Comparison of ENCODE assay signal across 8 mouse cellular contexts in genomic region chr12:96311137-96311536, GRCm38 (mm10).
DNase-seq lines count a peak whose midpoint lies in the region; ATAC-seq and TF ChIP-seq lines count a peak whose summit lies in the region.

No protein-coding gene starts in this region.

- no peaks in the 10 kb centered on the region for H3K27me3 ChIP-seq in testis, adult 2 months (ENCODE audit: control insufficient read depth, insufficient read depth, low read length)

- H3K4me1 ChIP-seq in testis, adult 2 months (ENCODE audit: control insufficient read depth, insufficient read depth, low read length), result no peaks in the 10 kb centered on the region

- ATAC-seq in inflammation-experienced regulatory T-cells, adult 6 months, result no peak

- no peak overlapping the region for H3K27ac ChIP-seq in gastrocnemius, adult 2 months
- no peak overlapping the region for H3K27ac ChIP-seq in testis, adult 2 months (ENCODE audit: control insufficient read depth, insufficient read depth, low read depth, low read length)

- intact Hi-C loops in gastrocnemius, adult 2 months (cut with DNase I), result no loop called here

- peak; percentile 66 for TF ChIP-seq CTCF in gastrocnemius, adult 2 months (IDR thresholded peaks at IDR 0.05)
- TF ChIP-seq CTCF in testis, adult 2 months (IDR thresholded peaks at IDR 0.05; ENCODE audit: control insufficient read depth, insufficient read depth, insufficient replicate concordance, low read depth, low read length), result peak; percentile 47; the same call in 1 of the 2 replicates

- peak; percentile 31 for DNase-seq in gastrocnemius, adult 2 months
- DNase-seq in gastrocnemius, postnatal 25 days, result no peak
- no peak for DNase-seq in testis, postnatal 14 days (ENCODE audit: low spot score)
- peak; percentile 29 to 59 for DNase-seq in cerebellum, postnatal 25 days
- peak; percentile 73 for DNase-seq in heart, postnatal 4 days
- peak; percentile 21 for DNase-seq in lung, postnatal 14 days

- no peaks in the 10 kb centered on the region for H3K36me3 ChIP-seq in testis, adult 2 months (ENCODE audit: control insufficient read depth, insufficient read depth, low read length)

- no peak for TF ChIP-seq POLR2A in testis, adult 2 months (IDR thresholded peaks at IDR 0.05; ENCODE audit: control insufficient read depth, low read depth, low read length)

- no peak overlapping the region for H3K4me3 ChIP-seq in gastrocnemius, adult 2 months
- H3K4me3 ChIP-seq in testis, adult 2 months (ENCODE audit: control insufficient read depth, low read depth, low read length), result no peak overlapping the region

Comparison
In these comparisons a context has a peak if more than half of its experiments do, and no peak if none do; other contexts are left out.
1. DNase-seq: peak in gastrocnemius, adult 2 months (single experiment), cerebellum, postnatal 25 days (2 of 2), heart, postnatal 4 days (single experiment) and lung, postnatal 14 days (single experiment); none in gastrocnemius, postnatal 25 days (single experiment) and testis, postnatal 14 days (single experiment).